Mouse (Mus musculus) heart, embryonic 14.5 days (tissue): ENCODE measurements at regions not wholly inside any gene's neighbourhood (a gene's known extent, or its start where the extent isn't known, plus 50 kb on each side); places are given as distances from the start of the nearest gene placed in this dataset.
A peak's percentile ranks its signal among the peaks of the same experiment; 100 is the strongest.

Experiments used
- ATAC-seq: fragments of 200-750 bp; cut with Nextera tagmentation; 2 replicates; pipeline ENCODE4 v1.8.0; 2017; ENCODE audit warnings: low read depth, moderate TSS enrichment; ENCODE audit not compliant: insufficient number of reproducible peaks, insufficient read depth, low FRiP score
- H3K27ac ChIP-seq, 2 experiments: fragments of 200-500 bp in 1 of 2; fragments of 300-500 bp in 1 of 2; sonication (generic) in 1 of 2; replicated peaks in 1 of 2; 2 replicates each; pipeline ENCODE4 v1.5.1; 2012 to 2014; ENCODE audit warnings: low read depth in 2 of 2, low read length in 2 of 2, control low read depth in 1 of 2, mild to moderate bottlenecking in 1 of 2, mixed read lengths in 1 of 2; ENCODE audit not compliant: control insufficient read depth in 1 of 2, insufficient read depth in 1 of 2
- H3K27me3 ChIP-seq: fragments of 300-500 bp; sonication (generic); 2 replicates; pipeline ENCODE4 v1.6.1; 2014; ENCODE audit warnings: mild to moderate bottlenecking, low read length, control low read depth; ENCODE audit not compliant: control insufficient read depth, insufficient read depth
- H3K36me3 ChIP-seq: fragments of 300-500 bp; sonication (generic); 2 replicates; pipeline ENCODE4 v1.6.1; 2014; ENCODE audit warnings: mild to moderate bottlenecking, control low read depth, low read length, mixed read lengths; ENCODE audit not compliant: control insufficient read depth, insufficient read depth
- H3K4me1 ChIP-seq, 2 experiments: fragments of 200-500 bp in 1 of 2; fragments of 300-500 bp in 1 of 2; sonication (generic) in 1 of 2; 2 replicates each; pipeline ENCODE4 v1.6.1; 2012 to 2014; ENCODE audit warnings: low read length in 2 of 2, control low read depth in 1 of 2, mixed read lengths in 1 of 2; ENCODE audit not compliant: control insufficient read depth in 2 of 2, insufficient read depth in 2 of 2
- H3K4me2 ChIP-seq: fragments of 300-500 bp; sonication (generic); 2 replicates; pipeline ENCODE4 v1.6.1; 2014; ENCODE audit warnings: mild to moderate bottlenecking, low read length
- H3K4me3 ChIP-seq, 2 experiments: fragments of 200-500 bp in 1 of 2; fragments of 300-500 bp in 1 of 2; sonication (generic) in 1 of 2; 2 replicates each; pipeline ENCODE4 v1.5.1; 2012 to 2014; ENCODE audit warnings: low read length in 2 of 2, mild to moderate bottlenecking in 2 of 2, control low read depth in 1 of 2, low read depth in 1 of 2, moderate library complexity in 1 of 2; ENCODE audit not compliant: control insufficient read depth in 1 of 2, insufficient read depth in 1 of 2
- H3K9ac ChIP-seq: fragments of 300-500 bp; sonication (generic); 2 replicates; pipeline ENCODE4 v1.6.1; 2014; ENCODE audit warnings: mild to moderate bottlenecking, low read length
- H3K9me3 ChIP-seq: fragments of 300-500 bp; sonication (generic); 2 replicates; pipeline ENCODE4 v1.6.1; 2016; ENCODE audit warnings: low read length, control low read depth; ENCODE audit not compliant: control insufficient read depth
- WGBS: fragments of 180-500 bp; shearing (Covaris S2); extraction: QIAGEN DNeasy Blood & Tissue Kit; methylation state at CpG from one replicate; pipeline ENCODE4 v1.1.7; 2014; 5-methylcytosine and 5-hydroxymethylcytosine counted together

GRCm38 (mm10) chr1:105206216-105206615 lies 150.3 kb downstream of the Rnf152 start:
- Histone ChIP-seq H3K9me3 (no peaks in the 10 kb centered on the region), H3K4me1 (no peaks in the 10 kb centered on the region), H3K36me3 (no peaks in the 10 kb centered on the region), H3K4me2 (no peak overlapping the region), H3K27me3 (no peaks in the 10 kb centered on the region), H3K27ac (no peak overlapping the region), H3K9ac (no peak overlapping the region), H3K4me3 (no peak overlapping the region)
- ATAC-seq: no peak

DNA sequence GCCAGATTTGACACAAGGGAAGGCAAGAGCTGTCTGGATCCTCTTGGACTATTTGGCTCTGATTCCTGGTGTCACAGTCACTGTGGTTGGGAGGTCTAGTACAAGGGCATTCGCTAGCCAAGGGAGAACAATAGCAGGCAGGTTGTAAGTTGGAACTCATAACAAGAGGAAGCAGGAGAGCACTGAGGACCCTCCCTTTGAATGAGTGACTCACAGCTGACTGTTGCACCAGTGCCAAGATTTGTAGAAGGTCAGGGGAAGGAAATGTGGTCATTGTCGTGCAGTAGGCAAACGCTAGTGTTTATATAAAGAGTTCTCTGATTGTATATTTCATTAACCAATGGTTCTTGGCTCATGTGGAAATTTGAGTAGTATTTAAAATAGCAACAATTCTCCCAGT lies 157.2 kb downstream of the Rnf152 start:
- 62% methylated on average over 3 of the region's 3 CpGs for WGBS
- Histone ChIP-seq H3K27me3 (no peaks in the 10 kb centered on the region), H3K36me3 (no peaks in the 10 kb centered on the region), H3K27ac (peak overlapping the region; percentile 24 to 27; a peak in 2 of 4 replicates), H3K4me1 (no peaks in the 10 kb centered on the region), H3K9ac (no peak overlapping the region), H3K4me3 (no peak overlapping the region), H3K9me3 (no peaks in the 10 kb centered on the region), H3K4me2 (no peak overlapping the region)
- peak; percentile 77 for ATAC-seq

DNA sequence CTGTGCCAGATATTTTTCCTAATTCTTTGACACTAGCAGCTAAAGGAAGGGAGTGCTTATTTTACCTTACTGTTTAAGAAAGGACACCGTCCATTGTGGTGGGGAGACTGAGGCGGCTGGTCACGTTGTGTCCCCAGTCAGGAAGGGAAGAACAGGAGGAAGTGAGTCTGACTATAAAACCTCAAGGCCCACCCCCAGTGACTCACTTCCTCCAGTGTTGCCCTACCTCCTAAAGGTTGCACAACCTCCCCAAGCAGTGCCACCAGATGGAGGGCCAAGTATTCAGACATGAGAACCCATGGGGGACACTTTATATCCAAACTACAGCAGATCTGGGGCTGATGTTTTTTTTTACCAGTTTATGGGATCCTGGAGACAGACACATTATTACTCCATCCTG lies 165.4 kb downstream of the Rnf152 start:
- H3K27ac ChIP-seq: no peak overlapping the region
- H3K4me3 ChIP-seq: no peak overlapping the region
- no peak for ATAC-seq
- WGBS: 83% methylated on average over 3 of the region's 3 CpGs
- H3K9me3 ChIP-seq: no peaks in the 10 kb centered on the region
- no peaks in the 10 kb centered on the region for H3K36me3 ChIP-seq
- H3K4me2 ChIP-seq: no peak overlapping the region
- H3K27me3 ChIP-seq: no peaks in the 10 kb centered on the region
- peaks cover 0 to 3% of the 10 kb centered on the region in 2 experiments; a peak in 1 of 4 replicates for H3K4me1 ChIP-seq
- H3K9ac ChIP-seq: no peak overlapping the region

DNA sequence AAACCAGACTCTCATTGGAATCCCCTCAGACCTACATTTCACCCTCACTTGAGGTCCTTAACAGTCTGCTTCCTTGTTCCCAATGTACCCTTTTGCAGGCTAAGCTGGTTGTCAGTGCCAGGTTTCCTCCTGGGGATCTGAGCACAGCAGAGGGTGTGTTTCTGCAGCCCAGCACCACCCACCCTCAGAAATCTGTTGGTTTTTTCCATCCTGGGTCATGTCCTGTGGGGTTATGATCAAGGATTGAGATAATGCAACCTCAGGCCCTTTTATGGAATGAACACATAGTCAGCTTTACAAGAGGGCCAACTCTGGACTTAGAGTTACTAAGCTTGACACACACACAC lies 167.6 kb downstream of the Rnf152 start:
- H3K4me1 ChIP-seq: peaks cover 0 to 3% of the 10 kb centered on the region in 2 experiments; a peak in 1 of 4 replicates
- no peak overlapping the region for H3K27ac ChIP-seq
- no peak overlapping the region for H3K4me2 ChIP-seq
- no peak overlapping the region for H3K4me3 ChIP-seq
- no peaks in the 10 kb centered on the region for H3K36me3 ChIP-seq
- no peak overlapping the region for H3K9ac ChIP-seq
- ATAC-seq: no peak
- H3K9me3 ChIP-seq: no peaks in the 10 kb centered on the region
- H3K27me3 ChIP-seq: no peaks in the 10 kb centered on the region

- H3K27ac ChIP-seq: no peak overlapping the region
- no peak for ATAC-seq
Observed at GRCm38 (mm10) chr1:105188210-105188919, 168.1 kb downstream of the Rnf152 start.

DNA sequence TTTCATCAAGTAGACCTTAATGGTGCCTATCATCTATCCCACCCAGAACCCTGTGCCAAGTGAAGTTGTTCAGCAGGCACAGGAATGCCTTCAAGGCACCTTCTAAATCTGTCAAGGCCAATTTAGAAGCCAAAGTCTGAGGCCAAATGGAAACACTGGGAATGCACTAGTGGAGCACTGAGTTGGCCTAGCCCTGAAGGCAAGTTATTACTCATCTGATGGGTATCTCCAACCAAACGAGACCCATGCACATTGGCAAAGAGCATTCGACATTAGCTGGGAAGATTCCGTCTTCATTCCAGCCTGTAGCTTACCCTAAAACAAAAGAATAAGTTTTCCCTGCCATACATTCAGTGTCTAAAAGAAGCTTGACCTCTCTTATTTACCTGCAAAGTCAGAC lies 172.0 kb downstream of the Rnf152 start:
- Histone ChIP-seq H3K36me3 (no peaks in the 10 kb centered on the region), H3K4me2 (no peak overlapping the region), H3K27me3 (no peaks in the 10 kb centered on the region), H3K9me3 (no peaks in the 10 kb centered on the region), H3K27ac (no peak overlapping the region), H3K4me3 (no peak overlapping the region), H3K9ac (no peak overlapping the region), H3K4me1 (peaks cover 4 to 9% of the 10 kb centered on the region in 2 experiments; a peak in 2 of 4 replicates)
- no peak for ATAC-seq
- 75% methylated on average over 3 of the region's 3 CpGs for WGBS

More at GRCm38 (mm10) chr1:105188210-105188919, 168.1 kb downstream of the Rnf152 start:
- no peaks in the 10 kb centered on the region for H3K9me3 ChIP-seq
- no peaks in the 10 kb centered on the region for H3K27me3 ChIP-seq
- H3K4me3 ChIP-seq: no peak overlapping the region
- peaks cover 0 to 3% of the 10 kb centered on the region in 2 experiments; a peak in 1 of 4 replicates for H3K4me1 ChIP-seq
- WGBS: 50% methylated on average over 3 of the region's 3 CpGs
- no peak overlapping the region for H3K4me2 ChIP-seq
- no peaks in the 10 kb centered on the region for H3K36me3 ChIP-seq
- H3K9ac ChIP-seq: no peak overlapping the region

- Histone ChIP-seq H3K4me2 (no peak overlapping the region), H3K4me1 (peaks cover 8 to 24% of the 10 kb centered on the region in 2 experiments), H3K27ac (peak overlapping the region in 1 of 2 experiments; percentile 24; a peak in 2 of 4 replicates), H3K9ac (no peak overlapping the region), H3K27me3 (no peaks in the 10 kb centered on the region), H3K36me3 (no peaks in the 10 kb centered on the region), H3K4me3 (no peak overlapping the region), H3K9me3 (no peaks in the 10 kb centered on the region)
- WGBS: 4% methylated on average over 3 of the region's 3 CpGs
- peak; percentile 89 for ATAC-seq
Observed at GRCm38 (mm10) chr1:105179371-105179823, 177.1 kb downstream of the Rnf152 start.

- peaks cover 8 to 24% of the 10 kb centered on the region in 2 experiments for H3K4me1 ChIP-seq
- 65% methylated on average over 6 of the region's 6 CpGs for WGBS
- no peak for ATAC-seq
- no peaks in the 10 kb centered on the region for H3K9me3 ChIP-seq
- H3K27me3 ChIP-seq: no peaks in the 10 kb centered on the region
- H3K9ac ChIP-seq: no peak overlapping the region
- no peak overlapping the region; a peak in 1 of 4 replicates for H3K27ac ChIP-seq
- H3K4me2 ChIP-seq: no peak overlapping the region
- no peaks in the 10 kb centered on the region for H3K36me3 ChIP-seq
- no peak overlapping the region for H3K4me3 ChIP-seq
Observed at GRCm38 (mm10) chr1:105178773-105179172, 177.7 kb downstream of the Rnf152 start.
